Mouse (Mus musculus) cortical plate, adult 2 months (tissue): ENCODE results near the gene Tesc.

Experiments
- CTCF ChIP-seq: fragments of 200-500 bp; IDR thresholded peaks from 2 replicates; pipeline ENCODE4 v1.5.1; 2011; ENCODE audit warnings: mild to moderate bottlenecking, control low read depth, low read length; ENCODE audit not compliant: insufficient read depth; ENCODE audit errors: extremely low read depth
- POLR2A ChIP-seq: fragments of 200-500 bp; IDR thresholded peaks from 2 replicates; pipeline ENCODE4 v1.6.1; 2011; ENCODE audit warnings: mild to moderate bottlenecking, low read length, control low read depth; ENCODE audit not compliant: insufficient read depth; ENCODE audit errors: extremely low read depth

DNA sequence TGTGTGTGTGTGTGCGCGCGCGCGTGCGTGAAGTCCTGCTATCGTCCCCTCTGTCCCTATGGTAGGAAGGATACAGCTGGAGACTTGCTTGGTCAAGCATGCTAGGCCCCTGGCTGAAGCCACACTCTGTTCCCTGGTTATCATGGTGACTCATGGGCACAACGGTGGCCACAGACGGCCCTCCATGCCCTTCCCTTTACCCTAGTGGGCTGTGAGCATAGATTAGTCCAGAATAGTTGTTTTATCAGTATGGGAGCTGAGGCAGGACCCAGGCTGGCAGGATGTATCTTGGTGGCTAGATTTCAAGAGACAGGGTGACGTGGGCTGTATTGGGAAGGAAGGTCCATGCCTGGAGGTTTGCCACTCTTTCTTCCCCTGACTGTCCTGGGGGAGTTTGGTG, 31.3 kb downstream of the Tesc start:
- TF ChIP-seq CTCF (no peak), POLR2A (no peak)
